Mouse (Mus musculus) effector memory CD4-positive, alpha-beta T cell, adult 5 months (primary cell): Measurements from ENCODE around the gene Duoxa1. TPM values are rescaled to one million over a fixed set of nuclear protein-coding genes. Genes with fewer than 3 reads are reported as not detected.

Experiments
- polyA plus RNA-seq: library from polyadenylated mRNA; unstranded; fragments of 100-300 nt; shearing (Covaris generic); gene quantifications from one replicate; pipeline ENCODE4 v1.2.1, GENCODE M21; 2017

Duoxa1 gene
- not detected for polyA plus RNA-seq

DNA sequence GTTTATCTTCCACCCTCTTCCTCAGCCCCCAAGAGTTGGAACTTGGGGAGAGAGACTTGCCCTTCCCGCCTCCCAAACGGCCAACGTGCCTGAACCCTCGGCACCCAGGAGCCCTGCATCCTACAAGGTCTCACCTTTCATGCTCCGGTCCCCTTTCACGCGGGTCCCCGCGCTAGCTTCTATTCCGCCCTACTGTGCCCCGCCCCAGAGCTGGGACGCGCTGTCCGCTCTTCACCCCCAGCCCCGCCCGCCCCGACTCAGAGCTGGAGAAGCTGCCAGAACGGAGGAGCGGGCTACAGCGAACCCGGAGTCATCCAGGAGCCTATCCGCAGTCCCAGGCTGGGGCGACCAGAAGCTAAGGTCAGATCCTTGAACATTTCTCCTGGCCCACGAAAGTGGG, at the start of gene Duoxa1:
Gene Duoxa1 (minus strand): TSS at position 195 of the 400 bp plus-strand sequence.

DNA sequence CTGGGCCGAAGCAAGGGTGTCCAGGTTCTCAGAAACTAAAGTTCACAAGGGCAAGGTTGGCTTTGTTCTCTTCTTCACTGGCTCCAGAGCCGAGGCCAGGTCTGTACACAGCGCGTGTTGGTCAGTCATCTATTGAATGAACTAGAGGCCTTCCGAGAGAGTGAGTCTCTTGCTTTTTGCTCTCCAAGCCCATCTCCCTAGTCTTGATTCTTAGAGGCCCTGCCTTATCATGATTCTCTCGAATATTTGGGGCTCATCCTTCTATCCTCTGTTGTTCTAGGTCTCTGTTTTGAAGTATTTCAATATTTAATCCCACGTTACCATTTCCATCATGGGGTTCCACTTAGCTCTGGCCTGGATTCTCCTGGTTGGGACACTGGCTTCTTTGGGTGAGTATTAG, 1.8 kb upstream of the Duoxa1 start, which contains the start of gene Duox1:
Gene Duox1 (plus strand): TSS at position 301 of the 400 bp plus-strand sequence.

DNA sequence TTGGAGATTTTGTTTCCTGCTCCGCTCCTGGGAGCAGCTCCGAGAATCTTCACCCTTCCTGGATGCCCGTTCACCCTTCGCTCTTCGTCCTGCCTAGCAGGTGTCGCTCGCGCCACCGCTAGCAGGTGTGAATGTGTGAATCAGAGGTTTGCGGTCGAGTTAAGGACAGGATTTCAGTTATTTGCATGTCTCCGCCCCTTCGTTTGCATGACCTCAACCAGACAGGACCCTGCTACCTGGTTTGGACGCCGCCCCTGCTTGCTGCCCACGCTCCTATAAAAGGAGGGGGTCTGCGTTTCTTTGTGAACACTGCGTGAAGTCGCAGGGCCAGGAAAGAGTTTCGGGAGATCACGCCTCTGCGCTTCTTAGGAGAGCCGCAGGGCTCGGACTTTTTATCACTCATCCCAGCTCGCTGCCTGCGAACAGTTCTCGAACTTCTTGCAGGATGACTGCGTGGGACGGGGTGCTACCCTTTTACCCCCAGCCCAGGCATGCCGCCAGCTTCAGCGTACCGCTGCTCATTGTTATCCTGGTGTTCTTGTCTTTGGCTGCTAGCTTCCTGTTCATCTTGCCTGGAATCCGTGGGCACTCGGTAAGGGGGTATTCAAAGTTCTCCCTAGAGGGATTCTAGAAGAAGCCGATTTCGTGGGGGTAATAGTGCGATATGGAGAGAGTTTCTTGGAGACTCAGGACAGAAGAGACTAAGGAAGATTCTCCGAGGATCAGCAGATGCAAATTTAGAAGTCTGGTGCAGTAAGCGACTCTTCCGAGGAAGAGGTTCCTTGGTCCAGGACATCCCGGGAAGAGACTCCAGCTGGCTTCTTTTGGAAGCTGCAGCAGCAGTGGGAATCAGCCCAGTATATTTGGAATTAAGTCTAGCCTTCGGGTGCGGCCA, 14.7 kb downstream of the Duoxa1 start, which contains the start of gene Duoxa2:
Gene Duoxa2 (plus strand): TSS at position 305 of the 895 bp plus-strand sequence.

DNA sequence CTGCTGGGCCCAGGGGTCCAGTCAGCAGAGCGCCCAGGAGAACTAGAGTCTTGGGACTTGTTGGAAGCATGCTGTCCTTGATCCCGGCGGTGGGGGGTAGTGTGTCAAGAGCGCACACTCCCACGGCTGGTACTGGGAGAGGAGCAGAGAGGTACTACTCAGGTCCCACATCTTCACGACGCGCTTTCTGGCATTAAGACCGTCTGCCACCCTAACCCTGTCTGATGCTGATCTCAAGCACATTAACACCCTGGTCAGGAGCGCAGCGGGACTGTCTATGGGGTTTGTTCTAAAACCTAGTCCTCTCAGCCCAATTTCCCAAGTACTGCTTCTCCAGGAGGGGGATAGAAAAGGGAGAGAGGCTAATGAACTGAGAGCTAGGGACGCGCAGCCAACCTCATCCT, 15.4 kb downstream of the Duoxa1 start, which contains the start of gene Duox2:
Gene Duox2 (minus strand): TSS at position 354 of the 404 bp plus-strand sequence.

Other genes starting within 250 kb of the Duoxa1 start
- gene Spg11, start 195.3 kb downstream of the Duoxa1 start, polyA plus RNA-seq: 14.4 TPM
- 8,303 TPM for gene B2m, start 166.0 kb downstream of the Duoxa1 start, polyA plus RNA-seq
- gene Trim69, start 153.0 kb downstream of the Duoxa1 start, polyA plus RNA-seq: 0.21 TPM
- not detected for gene Patl2, start 127.5 kb downstream of the Duoxa1 start, polyA plus RNA-seq
- gene Terb2, start 127.5 kb downstream of the Duoxa1 start, polyA plus RNA-seq: not detected
- gene Sord, start 79.0 kb downstream of the Duoxa1 start, polyA plus RNA-seq: 3.3 TPM
- not detected for gene Duox2, start 15.3 kb downstream of the Duoxa1 start, polyA plus RNA-seq
- gene Duoxa2, start 14.8 kb downstream of the Duoxa1 start, polyA plus RNA-seq: 0.24 TPM
- gene Duox1, start 1.9 kb upstream of the Duoxa1 start, polyA plus RNA-seq: not detected
- 2.3 TPM for gene Shf, start 55.4 kb upstream of the Duoxa1 start, polyA plus RNA-seq
- gene Slc28a2, start 112.7 kb upstream of the Duoxa1 start, polyA plus RNA-seq: 105 TPM
- 1.6 TPM for gene Gm14085, start 171.2 kb upstream of the Duoxa1 start, polyA plus RNA-seq